Mouse (Mus musculus) embryonic facial prominence, embryonic 10.5 days (tissue): ENCODE measurements at regions not wholly inside any gene's neighbourhood (a gene's known extent, or its start where the extent isn't known, plus 50 kb on each side); places are given as distances from the start of the nearest gene placed in this dataset.

Experiments used
- DNase-seq: peaks from one replicate; pipeline ENCODE4 v3.0.0-alpha.2; 2017; ENCODE audit warnings: low spot score
- H3K27ac ChIP-seq: fragments of 300-500 bp; sonication (generic); replicated peaks from 2 replicates; pipeline ENCODE4 v1.5.1; 2016; ENCODE audit warnings: mild to moderate bottlenecking
- H3K27me3 ChIP-seq: fragments of 300-500 bp; sonication (generic); replicated peaks from 2 replicates; pipeline ENCODE4 v1.6.1; 2016; ENCODE audit warnings: low read depth, mild to moderate bottlenecking; ENCODE audit not compliant: poor library complexity, severe bottlenecking
- H3K36me3 ChIP-seq: fragments of 300-500 bp; sonication (generic); replicated peaks from 2 replicates; pipeline ENCODE4 v1.6.1; 2016; ENCODE audit warnings: mild to moderate bottlenecking, moderate library complexity
- H3K4me1 ChIP-seq: fragments of 300-500 bp; sonication (generic); 2 replicates; pipeline ENCODE4 v1.6.1; 2016
- H3K4me3 ChIP-seq: fragments of 300-500 bp; sonication (generic); 2 replicates; pipeline ENCODE4 v1.5.1; 2016; ENCODE audit warnings: mild to moderate bottlenecking, moderate library complexity
- H3K9me3 ChIP-seq: fragments of 300-500 bp; sonication (generic); 2 replicates; pipeline ENCODE4 v1.6.1; 2016; ENCODE audit warnings: mild to moderate bottlenecking
- WGBS: fragments of 180-500 bp; shearing (Covaris S2); methylation state at CpG from one replicate; pipeline ENCODE4 v1.1.7; 2016; 5-methylcytosine and 5-hydroxymethylcytosine counted together

- Histone ChIP-seq H3K27me3 (no peaks in the 10 kb centered on the region), H3K27ac (no peak overlapping the region), H3K9me3 (no peaks in the 10 kb centered on the region), H3K36me3 (no peaks in the 10 kb centered on the region), H3K4me3 (no peak overlapping the region), H3K4me1 (0 out of 2 replicates have a peak, but pooled peaks cover 4% of the 10 kb centered on the region)
- DNase-seq: no peak
- 66% methylated on average over 6 of the region's 6 CpGs for WGBS
These were observed 1005.7 kb upstream of the Nudt12 start for GRCm38 (mm10) chr17:60018752-60019323.

- Histone ChIP-seq H3K4me3 (no peak overlapping the region), H3K27ac (no peak overlapping the region), H3K27me3 (no peaks in the 10 kb centered on the region), H3K4me1 (no peaks in the 10 kb centered on the region), H3K36me3 (no peaks in the 10 kb centered on the region), H3K9me3 (no peaks in the 10 kb centered on the region)
- WGBS: 76% methylated on average over 4 of the region's 4 CpGs
- no peak for DNase-seq
These were observed 984.8 kb upstream of the Nudt12 start for GRCm38 (mm10) chr17:59997952-59998351.

GRCm38 (mm10) chr17:59979325-59979880 is 966.2 kb upstream of the Nudt12 start:
- Histone ChIP-seq H3K4me1 (no peaks in the 10 kb centered on the region), H3K27ac (no peak overlapping the region), H3K36me3 (no peaks in the 10 kb centered on the region), H3K27me3 (no peaks in the 10 kb centered on the region), H3K4me3 (no peak overlapping the region), H3K9me3 (no peaks in the 10 kb centered on the region)
- DNase-seq: no peak

- Histone ChIP-seq H3K36me3 (no peaks in the 10 kb centered on the region), H3K9me3 (no peaks in the 10 kb centered on the region), H3K4me1 (no peaks in the 10 kb centered on the region), H3K27me3 (no peaks in the 10 kb centered on the region), H3K27ac (no peak overlapping the region), H3K4me3 (no peak overlapping the region)
- no peak for DNase-seq
- 92% methylated on average over 1 of the region's 1 CpGs for WGBS
These were observed 964.1 kb upstream of the Nudt12 start for GRCm38 (mm10) chr17:59977136-59977770.

- DNase-seq: no peak
- Histone ChIP-seq H3K36me3 (no peaks in the 10 kb centered on the region), H3K27me3 (no peaks in the 10 kb centered on the region), H3K4me1 (no peaks in the 10 kb centered on the region), H3K27ac (no peak overlapping the region), H3K9me3 (no peaks in the 10 kb centered on the region), H3K4me3 (no peak overlapping the region)
- 83% methylated on average over 3 of the region's 3 CpGs for WGBS
These were observed 954.2 kb upstream of the Nudt12 start for GRCm38 (mm10) chr17:59967383-59967782.

GRCm38 (mm10) chr17:59955300-59956057 is 942.3 kb upstream of the Nudt12 start:
- Histone ChIP-seq H3K27ac (no peak overlapping the region), H3K9me3 (no peaks in the 10 kb centered on the region), H3K36me3 (no peaks in the 10 kb centered on the region), H3K27me3 (no peaks in the 10 kb centered on the region), H3K4me3 (no peak overlapping the region), H3K4me1 (no peaks in the 10 kb centered on the region)
- 91% methylated on average over 4 of the region's 4 CpGs for WGBS
- no peak for DNase-seq

- Histone ChIP-seq H3K4me1 (no peaks in the 10 kb centered on the region), H3K27ac (no peak overlapping the region), H3K36me3 (no peaks in the 10 kb centered on the region), H3K27me3 (no peaks in the 10 kb centered on the region), H3K4me3 (no peak overlapping the region), H3K9me3 (no peaks in the 10 kb centered on the region)
- 79% methylated on average over 1 of the region's 1 CpGs for WGBS
- DNase-seq: no peak
These were observed 933.3 kb upstream of the Nudt12 start for GRCm38 (mm10) chr17:59946433-59946832.

GRCm38 (mm10) chr17:59904395-59904794 is 891.2 kb upstream of the Nudt12 start:
- no peaks in the 10 kb centered on the region for H3K9me3 ChIP-seq
- no peak overlapping the region for H3K4me3 ChIP-seq
- no peak for DNase-seq
- WGBS: 88% methylated on average over 3 of the region's 3 CpGs
- no peaks in the 10 kb centered on the region for H3K36me3 ChIP-seq
- no peaks in the 10 kb centered on the region for H3K27me3 ChIP-seq
- no peak overlapping the region for H3K27ac ChIP-seq
- no peaks in the 10 kb centered on the region for H3K4me1 ChIP-seq

- Histone ChIP-seq H3K27ac (no peak overlapping the region), H3K9me3 (no peaks in the 10 kb centered on the region), H3K27me3 (no peaks in the 10 kb centered on the region), H3K36me3 (no peaks in the 10 kb centered on the region), H3K4me1 (no peaks in the 10 kb centered on the region), H3K4me3 (no peak overlapping the region)
- no peak for DNase-seq
- 94% methylated on average over 4 of the region's 4 CpGs for WGBS
These were observed 864.6 kb upstream of the Nudt12 start for GRCm38 (mm10) chr17:59877791-59878190.

GRCm38 (mm10) chr17:59848853-59849252 is 835.7 kb upstream of the Nudt12 start:
- Histone ChIP-seq H3K9me3 (no peaks in the 10 kb centered on the region), H3K27me3 (no peaks in the 10 kb centered on the region), H3K4me3 (no peak overlapping the region), H3K36me3 (no peaks in the 10 kb centered on the region), H3K4me1 (no peaks in the 10 kb centered on the region), H3K27ac (no peak overlapping the region)
- no peak for DNase-seq
- 69% methylated on average over 3 of the region's 3 CpGs for WGBS

GRCm38 (mm10) chr17:59845261-59845819 is 832.2 kb upstream of the Nudt12 start:
- Histone ChIP-seq H3K4me3 (no peak overlapping the region), H3K27me3 (no peaks in the 10 kb centered on the region), H3K9me3 (no peaks in the 10 kb centered on the region), H3K27ac (no peak overlapping the region), H3K36me3 (no peaks in the 10 kb centered on the region), H3K4me1 (no peaks in the 10 kb centered on the region)
- no peak for DNase-seq
- WGBS: 91% methylated on average over 4 of the region's 4 CpGs

GRCm38 (mm10) chr17:59805870-59806269 is 792.7 kb upstream of the Nudt12 start:
- Histone ChIP-seq H3K27me3 (no peaks in the 10 kb centered on the region), H3K36me3 (no peaks in the 10 kb centered on the region), H3K9me3 (no peaks in the 10 kb centered on the region), H3K4me1 (no peaks in the 10 kb centered on the region), H3K4me3 (no peak overlapping the region), H3K27ac (no peak overlapping the region)
- no peak for DNase-seq
- WGBS: 83% methylated on average over 3 of the region's 3 CpGs
